Mouse (Mus musculus) adrenal gland, postnatal 14 days (tissue): ENCODE measurements around the gene Nup85. TPM values are rescaled to one million over a fixed set of nuclear protein-coding genes. Genes with fewer than 3 reads are reported as not detected.
A peak's percentile ranks its signal among the peaks of the same experiment; 100 is the strongest.

Experiments
- DNase-seq: peaks from one replicate; pipeline ENCODE4 v3.0.0; 2021; ENCODE audit warnings: mixed read lengths
- total RNA-seq: library from RNA; stranded (reverse); gene quantifications from 2 replicates; pipeline ENCODE4 v1.2.3, GENCODE M21; 2021

The Nup85 gene
- total RNA-seq, 1 experiment from 2014 or later: 40.7 TPM

GRCm38 (mm10) chr11:115613138-115613945 lies 49.1 kb downstream of the Nup85 start:
- DNase-seq: no peak

- DNase-seq: no peak
Observed at GRCm38 (mm10) chr11:115614346-115615107, 50.3 kb downstream of the Nup85 start.

- DNase-seq: peak; percentile 80
Observed at GRCm38 (mm10) chr11:115615108-115615825, 51.0 kb downstream of the Nup85 start.

- peak; percentile 71 for DNase-seq
Observed at GRCm38 (mm10) chr11:115615875-115616274, 51.6 kb downstream of the Nup85 start.

- no peak for DNase-seq
Observed at GRCm38 (mm10) chr11:115616371-115616770, 52.1 kb downstream of the Nup85 start.

GRCm38 (mm10) chr11:115616893-115617292 lies 52.7 kb downstream of the Nup85 start:
- DNase-seq: peak; percentile 79

GRCm38 (mm10) chr11:115618001-115618400 lies 53.8 kb downstream of the Nup85 start:
- DNase-seq: no peak

- no peak for DNase-seq
Observed at GRCm38 (mm10) chr11:115618732-115619516, 54.7 kb downstream of the Nup85 start.

- DNase-seq: no peak
Observed at GRCm38 (mm10) chr11:115619949-115620348, 55.7 kb downstream of the Nup85 start.

- peak; percentile 54 for DNase-seq
Observed at GRCm38 (mm10) chr11:115623487-115624070, 59.3 kb downstream of the Nup85 start.

GRCm38 (mm10) chr11:115625877-115626276 lies 61.6 kb downstream of the Nup85 start:
- DNase-seq: peak; percentile 82

- no peak for DNase-seq
Observed at GRCm38 (mm10) chr11:115626824-115627616, 62.8 kb downstream of the Nup85 start.

GRCm38 (mm10) chr11:115627705-115628464 lies 63.7 kb downstream of the Nup85 start, which contains the start of gene Slc25a19:
TSS of gene Slc25a19 (minus strand) at chr11:115628295.
- DNase-seq: peak; percentile 99

GRCm38 (mm10) chr11:115628465-115629101 lies 64.3 kb downstream of the Nup85 start:
- DNase-seq: no peak

GRCm38 (mm10) chr11:115629734-115630531 lies 65.7 kb downstream of the Nup85 start:
- DNase-seq: no peak

GRCm38 (mm10) chr11:115630532-115631504 lies 66.6 kb downstream of the Nup85 start:
- no peak for DNase-seq

- DNase-seq: peak; percentile 67
Observed at GRCm38 (mm10) chr11:115631505-115631890, 67.3 kb downstream of the Nup85 start.
